Mouse (Mus musculus) ovary, postnatal 14 days (tissue): ENCODE results near the gene Ncoa6.

Experiments
- DNase-seq: peaks from one replicate; pipeline ENCODE4 v3.0.0; 2022; ENCODE audit warnings: low spot score

The Ncoa6 gene

GRCm38 (mm10) chr2:155367635-155368284 is 105.9 kb downstream of the Ncoa6 start:
- no peak for DNase-seq

- DNase-seq, result no peak
Observed at GRCm38 (mm10) chr2:155357686-155358399, 115.9 kb downstream of the Ncoa6 start.

- peak; percentile 84 for DNase-seq
Observed at GRCm38 (mm10) chr2:155356971-155357591, 116.6 kb downstream of the Ncoa6 start, which contains the start of gene Pigu. TSS of gene Pigu (minus strand) at chr2:155357430.

GRCm38 (mm10) chr2:155354402-155354801 is 119.3 kb downstream of the Ncoa6 start:
- DNase-seq, result no peak

GRCm38 (mm10) chr2:155346670-155347069 is 127.0 kb downstream of the Ncoa6 start:
- no peak for DNase-seq
